Mouse (Mus musculus) stomach, embryonic 15.5 days (tissue): Measurements from ENCODE around the gene Ncan. TPM values are rescaled to one million over a fixed set of nuclear protein-coding genes. Genes with fewer than 3 reads are reported as not detected.
A peak's percentile ranks its signal among the peaks of the same experiment; 100 is the strongest.

Experiments used
- ATAC-seq: fragments of 200-750 bp; cut with Nextera tagmentation; 2 replicates; pipeline ENCODE4 v1.8.0; 2017; ENCODE audit warnings: low read depth, moderate number of reproducible peaks, moderate TSS enrichment; ENCODE audit not compliant: insufficient read depth, low FRiP score
- H3K27ac ChIP-seq: fragments of 300-500 bp; sonication (generic); 2 replicates; pipeline ENCODE4 v1.5.1; 2015; ENCODE audit warnings: mild to moderate bottlenecking, inconsistent platforms
- H3K27me3 ChIP-seq: fragments of 300-500 bp; sonication (generic); replicated peaks from 2 replicates; pipeline ENCODE4 v1.6.1; 2015; ENCODE audit warnings: inconsistent platforms
- H3K36me3 ChIP-seq: fragments of 300-500 bp; sonication (generic); 2 replicates; pipeline ENCODE4 v1.6.1; 2015; ENCODE audit warnings: inconsistent platforms
- H3K4me1 ChIP-seq: fragments of 300-500 bp; sonication (generic); 2 replicates; pipeline ENCODE4 v1.6.1; 2015; ENCODE audit warnings: inconsistent platforms
- H3K4me2 ChIP-seq: fragments of 300-500 bp; sonication (generic); 2 replicates; pipeline ENCODE4 v1.6.1; 2015; ENCODE audit warnings: mild to moderate bottlenecking, inconsistent platforms
- H3K4me3 ChIP-seq: fragments of 300-500 bp; sonication (generic); replicated peaks from 2 replicates; pipeline ENCODE4 v1.5.1; 2015; ENCODE audit warnings: inconsistent platforms
- H3K9ac ChIP-seq: fragments of 300-500 bp; sonication (generic); 2 replicates; pipeline ENCODE4 v1.6.1; 2015; ENCODE audit warnings: inconsistent platforms
- H3K9me3 ChIP-seq: fragments of 300-500 bp; sonication (generic); 2 replicates; pipeline ENCODE4 v1.6.1; 2016; ENCODE audit warnings: inconsistent platforms
- WGBS: fragments of 180-500 bp; shearing (Covaris S2); methylation state at CpG from one replicate; pipeline ENCODE4 v1.1.7; 2015; 5-methylcytosine and 5-hydroxymethylcytosine counted together
- polyA plus RNA-seq: library from polyadenylated mRNA; unstranded; fragments of >200 nt; fragmentation: Nextera tagmentation; extraction: Ambion mirVana; gene quantifications from 2 replicates; pipeline ENCODE4 v1.2.1, GENCODE M21; 2015

Ncan gene
- polyA plus RNA-seq, 1 experiment from 2014 or later, result 1.8 TPM

GRCm38 (mm10) chr8:70099276-70099675 is 21.4 kb downstream of the Ncan start:
- Histone ChIP-seq H3K9me3 (no peaks in the 10 kb centered on the region), H3K36me3 (no peaks in the 10 kb centered on the region), H3K9ac (no peak overlapping the region), H3K4me1 (no peaks in the 10 kb centered on the region), H3K27me3 (no peaks in the 10 kb centered on the region), H3K27ac (no peak overlapping the region), H3K4me3 (no peak overlapping the region), H3K4me2 (no peak overlapping the region)
- no peak for ATAC-seq
- 74% methylated on average over 8 of the region's 8 CpGs for WGBS

GRCm38 (mm10) chr8:70092786-70093185 is 27.9 kb downstream of the Ncan start:
- H3K27ac ChIP-seq, result no peak overlapping the region
- H3K9ac ChIP-seq, result no peak overlapping the region
- H3K36me3 ChIP-seq, result no peaks in the 10 kb centered on the region
- no peak overlapping the region for H3K4me3 ChIP-seq
- 54% methylated on average over 8 of the region's 8 CpGs for WGBS
- no peak overlapping the region for H3K4me2 ChIP-seq
- ATAC-seq, result no peak
- H3K27me3 ChIP-seq, result peaks cover 40% of the 10 kb centered on the region
- peaks cover 5% of the 10 kb centered on the region for H3K4me1 ChIP-seq
- no peaks in the 10 kb centered on the region for H3K9me3 ChIP-seq

GRCm38 (mm10) chr8:70089296-70089960 is 31.2 kb downstream of the Ncan start:
- 60% methylated on average over 9 of the region's 9 CpGs for WGBS
- H3K27ac ChIP-seq, result no peak overlapping the region
- no peaks in the 10 kb centered on the region for H3K36me3 ChIP-seq
- H3K4me3 ChIP-seq, result no peak overlapping the region
- no peaks in the 10 kb centered on the region for H3K9me3 ChIP-seq
- no peak overlapping the region for H3K4me2 ChIP-seq
- no peak for ATAC-seq
- H3K9ac ChIP-seq, result no peak overlapping the region
- peaks cover 9% of the 10 kb centered on the region for H3K4me1 ChIP-seq
- H3K27me3 ChIP-seq, result peaks cover 73% of the 10 kb centered on the region

- Histone ChIP-seq H3K27ac (no peak overlapping the region), H3K9ac (no peak overlapping the region), H3K9me3 (no peaks in the 10 kb centered on the region), H3K27me3 (peaks cover 87% of the 10 kb centered on the region), H3K4me3 (peak overlapping the region; percentile 30), H3K4me1 (peaks cover 21% of the 10 kb centered on the region), H3K36me3 (no peaks in the 10 kb centered on the region), H3K4me2 (peak overlapping the region; percentile 54)
- WGBS, result 4% methylated on average over 56 of the region's 56 CpGs
- peak; percentile 40; the same call in 1 of the 2 replicates for ATAC-seq
These were observed 32.6 kb downstream of the Ncan start for GRCm38 (mm10) chr8:70087836-70088650.

GRCm38 (mm10) chr8:70087237-70087636 is 33.4 kb downstream of the Ncan start:
- H3K27ac ChIP-seq, result no peak overlapping the region
- no peak for ATAC-seq
- peaks cover 21% of the 10 kb centered on the region for H3K4me1 ChIP-seq
- H3K36me3 ChIP-seq, result no peaks in the 10 kb centered on the region
- H3K4me2 ChIP-seq, result no peak overlapping the region
- whole genome bisulfite sequencing, result 5% methylated on average over 7 of the region's 7 CpGs
- no peaks in the 10 kb centered on the region for H3K9me3 ChIP-seq
- peaks cover 95% of the 10 kb centered on the region for H3K27me3 ChIP-seq
- H3K9ac ChIP-seq, result no peak overlapping the region
- no peak overlapping the region for H3K4me3 ChIP-seq

- Histone ChIP-seq H3K4me2 (no peak overlapping the region), H3K36me3 (no peaks in the 10 kb centered on the region), H3K9me3 (no peaks in the 10 kb centered on the region), H3K4me1 (peaks cover 21% of the 10 kb centered on the region), H3K4me3 (no peak overlapping the region), H3K27ac (no peak overlapping the region), H3K9ac (no peak overlapping the region), H3K27me3 (peaks cover 92% of the 10 kb centered on the region)
- 39% methylated on average over 1 of the region's 1 CpGs for WGBS
- no peak for ATAC-seq
These were observed 34.5 kb downstream of the Ncan start for GRCm38 (mm10) chr8:70086151-70086550.

GRCm38 (mm10) chr8:70084191-70085065 is 36.2 kb downstream of the Ncan start:
- WGBS, result 3% methylated on average over 71 of the region's 71 CpGs
- H3K36me3 ChIP-seq, result no peaks in the 10 kb centered on the region
- ATAC-seq, result no peak
- H3K27ac ChIP-seq, result no peak overlapping the region
- peaks cover 21% of the 10 kb centered on the region for H3K4me1 ChIP-seq
- no peaks in the 10 kb centered on the region for H3K9me3 ChIP-seq
- peak overlapping the region; percentile 35 for H3K4me3 ChIP-seq
- peak overlapping the region; percentile 71 for H3K4me2 ChIP-seq
- peaks cover 75% of the 10 kb centered on the region for H3K27me3 ChIP-seq
- H3K9ac ChIP-seq, result no peak overlapping the region

- H3K27ac ChIP-seq, result no peak within 1 kb of the TSS
- H3K9ac ChIP-seq, result no peak within 1 kb of the TSS
- no peak for ATAC-seq
- 2% methylated on average over 26 of the region's 26 CpGs for WGBS
- H3K36me3 ChIP-seq, result no peaks in the 10 kb centered on the region
- peak within 1 kb of the TSS; percentile 35 for H3K4me3 ChIP-seq
- H3K27me3 ChIP-seq, result peaks cover 64% of the 10 kb centered on the region
- H3K9me3 ChIP-seq, result no peaks in the 10 kb centered on the region
- peak within 1 kb of the TSS; percentile 71 for H3K4me2 ChIP-seq
- peaks cover 20% of the 10 kb centered on the region for H3K4me1 ChIP-seq
These were observed 37.4 kb downstream of the Ncan start, which contains the start of gene Hapln4 for GRCm38 (mm10) chr8:70083285-70083684. TSS of gene Hapln4 (plus strand) at chr8:70083457.

- no peak overlapping the region for H3K4me3 ChIP-seq
- peaks cover 51% of the 10 kb centered on the region for H3K27me3 ChIP-seq
- no peak overlapping the region for H3K4me2 ChIP-seq
- H3K9me3 ChIP-seq, result no peaks in the 10 kb centered on the region
- 81% methylated on average over 2 of the region's 2 CpGs for WGBS
- no peak overlapping the region for H3K9ac ChIP-seq
- H3K4me1 ChIP-seq, result peaks cover 16% of the 10 kb centered on the region
- ATAC-seq, result no peak
- H3K36me3 ChIP-seq, result no peaks in the 10 kb centered on the region
- H3K27ac ChIP-seq, result no peak overlapping the region
These were observed 38.7 kb downstream of the Ncan start for GRCm38 (mm10) chr8:70081976-70082375.

GRCm38 (mm10) chr8:70073682-70074081 is 47.0 kb downstream of the Ncan start:
- H3K4me2 ChIP-seq, result no peak overlapping the region
- no peaks in the 10 kb centered on the region for H3K27me3 ChIP-seq
- H3K9me3 ChIP-seq, result no peaks in the 10 kb centered on the region
- H3K4me3 ChIP-seq, result no peak overlapping the region
- 55% methylated on average over 1 of the region's 1 CpGs for WGBS
- peaks cover 10% of the 10 kb centered on the region; the same call in 1 of the 2 replicates for H3K4me1 ChIP-seq
- no peak overlapping the region for H3K27ac ChIP-seq
- no peak overlapping the region for H3K9ac ChIP-seq
- ATAC-seq, result no peak
- peaks cover 10% of the 10 kb centered on the region; the same call in 1 of the 2 replicates for H3K36me3 ChIP-seq

GRCm38 (mm10) chr8:70073120-70073519 is 47.6 kb downstream of the Ncan start:
- peaks cover 14% of the 10 kb centered on the region; the same call in 1 of the 2 replicates for H3K36me3 ChIP-seq

More at GRCm38 (mm10) chr8:70073120-70073519, 47.6 kb downstream of the Ncan start:
- Histone ChIP-seq H3K4me2 (peak overlapping the region; percentile 59), H3K4me3 (peak overlapping the region; percentile 20; the same call in 1 of the 2 replicates), H3K4me1 (peaks cover 10% of the 10 kb centered on the region; the same call in 1 of the 2 replicates), H3K27me3 (no peaks in the 10 kb centered on the region), H3K9me3 (no peaks in the 10 kb centered on the region), H3K27ac (no peak overlapping the region), H3K9ac (no peak overlapping the region)
- 54% methylated on average over 8 of the region's 8 CpGs for WGBS
- no peak for ATAC-seq
